Mouse (Mus musculus): Measurements from ENCODE around the gene Anapc15.

DNA sequence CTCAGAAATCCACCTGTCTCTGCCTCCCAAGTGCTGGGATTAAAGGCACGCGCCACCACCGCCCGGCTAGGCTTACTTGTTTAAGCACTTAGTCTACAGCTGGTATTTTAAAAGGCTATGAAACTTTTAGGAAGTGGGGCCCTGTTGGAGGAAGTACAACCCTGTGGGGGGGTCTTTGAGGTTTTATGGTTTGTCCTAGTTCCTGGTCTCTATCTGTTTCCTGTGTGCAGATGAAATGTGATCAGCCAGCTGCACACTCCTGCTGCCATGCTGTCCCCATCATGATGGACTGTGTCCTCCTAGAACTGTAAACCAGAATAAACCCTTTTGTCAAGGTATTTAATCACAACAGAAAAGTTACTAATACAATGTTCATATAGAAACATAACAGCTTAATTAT lies 20.6 kb downstream of the Anapc15 start:
- TF ChIP-seq CTCF (conservative IDR thresholded peaks at IDR 0.05; ENCODE audit: insufficient read depth, insufficient read length, low read depth, low read length) = no peak
- no peak for TF ChIP-seq POLR2A (IDR thresholded peaks at IDR 0.05; ENCODE audit: low read depth, low read length)

Measured in kidney, adult 2 months (tissue).